Mouse (Mus musculus) heart, embryonic 14.5 days (tissue): ENCODE data around the gene Klhl2. TPM values are rescaled to one million over a fixed set of nuclear protein-coding genes. Genes with fewer than 3 reads are reported as not detected.

Experiments
- ATAC-seq: fragments of 200-750 bp; cut with Nextera tagmentation; 2 replicates; pipeline ENCODE4 v1.8.0; 2017; ENCODE audit warnings: low read depth, moderate TSS enrichment; ENCODE audit not compliant: insufficient number of reproducible peaks, insufficient read depth, low FRiP score
- H3K27ac ChIP-seq, 2 experiments: fragments of 200-500 bp in 1 of 2; fragments of 300-500 bp in 1 of 2; sonication (generic) in 1 of 2; replicated peaks in 1 of 2; 2 replicates each; pipeline ENCODE4 v1.5.1; 2012 to 2014; ENCODE audit warnings: low read depth in 2 of 2, low read length in 2 of 2, control low read depth in 1 of 2, mild to moderate bottlenecking in 1 of 2, mixed read lengths in 1 of 2; ENCODE audit not compliant: control insufficient read depth in 1 of 2, insufficient read depth in 1 of 2
- H3K27me3 ChIP-seq: fragments of 300-500 bp; sonication (generic); 2 replicates; pipeline ENCODE4 v1.6.1; 2014; ENCODE audit warnings: mild to moderate bottlenecking, low read length, control low read depth; ENCODE audit not compliant: control insufficient read depth, insufficient read depth
- H3K36me3 ChIP-seq: fragments of 300-500 bp; sonication (generic); 2 replicates; pipeline ENCODE4 v1.6.1; 2014; ENCODE audit warnings: mild to moderate bottlenecking, control low read depth, low read length, mixed read lengths; ENCODE audit not compliant: control insufficient read depth, insufficient read depth
- H3K4me1 ChIP-seq, 2 experiments: fragments of 200-500 bp in 1 of 2; fragments of 300-500 bp in 1 of 2; sonication (generic) in 1 of 2; 2 replicates each; pipeline ENCODE4 v1.6.1; 2012 to 2014; ENCODE audit warnings: low read length in 2 of 2, control low read depth in 1 of 2, mixed read lengths in 1 of 2; ENCODE audit not compliant: control insufficient read depth in 2 of 2, insufficient read depth in 2 of 2
- H3K4me2 ChIP-seq: fragments of 300-500 bp; sonication (generic); 2 replicates; pipeline ENCODE4 v1.6.1; 2014; ENCODE audit warnings: mild to moderate bottlenecking, low read length
- H3K4me3 ChIP-seq, 2 experiments: fragments of 200-500 bp in 1 of 2; fragments of 300-500 bp in 1 of 2; sonication (generic) in 1 of 2; 2 replicates each; pipeline ENCODE4 v1.5.1; 2012 to 2014; ENCODE audit warnings: low read length in 2 of 2, mild to moderate bottlenecking in 2 of 2, control low read depth in 1 of 2, low read depth in 1 of 2, moderate library complexity in 1 of 2; ENCODE audit not compliant: control insufficient read depth in 1 of 2, insufficient read depth in 1 of 2
- H3K9ac ChIP-seq: fragments of 300-500 bp; sonication (generic); 2 replicates; pipeline ENCODE4 v1.6.1; 2014; ENCODE audit warnings: mild to moderate bottlenecking, low read length
- H3K9me3 ChIP-seq: fragments of 300-500 bp; sonication (generic); 2 replicates; pipeline ENCODE4 v1.6.1; 2016; ENCODE audit warnings: low read length, control low read depth; ENCODE audit not compliant: control insufficient read depth
- whole genome bisulfite sequencing: fragments of 180-500 bp; shearing (Covaris S2); extraction: QIAGEN DNeasy Blood & Tissue Kit; methylation state at CpG from one replicate; pipeline ENCODE4 v1.1.7; 2014; 5-methylcytosine and 5-hydroxymethylcytosine counted together
- polyA plus RNA-seq: library from polyadenylated mRNA; unstranded; fragments of >200 nt; fragmentation: Nextera tagmentation; extraction: Ambion mirVana; gene quantifications from 2 replicates; pipeline ENCODE4 v1.2.1, GENCODE M21; 2014

Klhl2 gene
- polyA plus RNA-seq, 1 experiment from 2014 or later = 13.9 TPM

DNA sequence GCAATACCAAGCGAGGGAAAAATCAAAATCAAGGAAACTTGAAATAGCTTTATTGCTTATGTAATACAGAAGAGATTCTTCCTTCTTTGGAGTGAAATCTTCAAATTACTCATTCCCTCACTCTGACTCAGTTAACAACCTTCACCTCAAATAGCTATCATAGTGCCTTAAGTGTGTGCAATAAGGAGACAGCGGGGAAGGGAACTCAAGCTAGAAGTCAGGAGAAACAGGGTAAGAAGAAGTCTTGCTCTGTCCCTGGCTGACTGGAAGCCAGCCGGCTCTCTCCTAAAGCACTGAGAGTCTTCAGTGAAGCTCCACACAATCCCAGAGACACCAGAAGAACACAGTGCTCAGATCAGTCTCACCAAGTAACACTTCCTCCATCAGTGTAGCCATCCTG lies 43.3 kb downstream of the Klhl2 start:
- H3K4me3 ChIP-seq = no peak overlapping the region
- no peaks in the 10 kb centered on the region for H3K4me1 ChIP-seq
- H3K9me3 ChIP-seq = no peaks in the 10 kb centered on the region
- H3K27ac ChIP-seq = no peak overlapping the region
- no peak for ATAC-seq
- WGBS = 75% methylated on average over 3 of the region's 3 CpGs
- no peaks in the 10 kb centered on the region for H3K27me3 ChIP-seq
- peaks cover 11% of the 10 kb centered on the region; the same call in 1 of the 2 replicates for H3K36me3 ChIP-seq
- no peak overlapping the region for H3K4me2 ChIP-seq
- H3K9ac ChIP-seq = no peak overlapping the region

DNA sequence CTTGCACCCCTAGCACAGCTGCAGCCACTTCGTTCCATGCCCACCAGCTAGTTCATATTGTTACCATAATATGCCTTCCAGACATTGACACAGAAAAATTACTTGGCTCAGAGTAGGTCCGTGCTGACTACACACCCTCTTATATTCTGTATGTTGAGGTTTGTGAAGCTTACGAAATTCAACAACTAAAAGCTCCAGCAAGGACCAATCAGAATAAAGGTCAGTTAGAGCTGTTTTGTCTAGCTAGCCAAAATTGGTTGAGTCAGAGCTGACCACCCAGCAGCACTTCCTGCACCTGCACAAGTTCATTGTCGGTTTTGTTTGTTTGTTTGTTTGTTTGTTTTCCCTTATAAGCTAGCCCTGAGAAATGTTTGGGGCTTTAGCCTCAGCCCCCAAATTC lies 44.8 kb downstream of the Klhl2 start:
- Histone ChIP-seq H3K27me3 (no peaks in the 10 kb centered on the region), H3K9me3 (no peaks in the 10 kb centered on the region), H3K4me1 (no peaks in the 10 kb centered on the region), H3K36me3 (no peaks in the 10 kb centered on the region), H3K9ac (no peak overlapping the region), H3K4me3 (no peak overlapping the region), H3K4me2 (no peak overlapping the region), H3K27ac (no peak overlapping the region)
- WGBS = 82% methylated on average over 4 of the region's 4 CpGs
- no peak for ATAC-seq

DNA sequence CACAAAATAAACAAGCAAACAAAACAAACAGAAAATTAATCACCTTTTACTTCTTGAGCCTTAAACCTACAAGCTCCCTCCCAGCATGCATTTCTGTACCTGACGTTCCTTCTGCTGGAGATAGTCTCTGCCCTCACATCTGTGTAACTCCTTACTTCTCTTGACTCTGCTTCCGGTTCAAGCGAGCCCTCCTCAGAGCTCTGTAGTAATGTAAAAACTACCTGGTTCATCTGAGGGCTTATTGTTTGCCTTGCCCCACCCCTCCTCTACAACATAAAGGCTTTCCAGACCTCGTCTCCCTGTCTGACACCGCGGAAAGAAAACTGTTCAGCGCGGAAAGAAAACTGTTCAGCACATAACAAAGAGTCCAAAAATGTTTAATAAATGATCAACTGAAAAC lies 50.5 kb downstream of the Klhl2 start:
- Histone ChIP-seq H3K4me1 (no peaks in the 10 kb centered on the region), H3K9ac (no peak overlapping the region), H3K27me3 (no peaks in the 10 kb centered on the region), H3K36me3 (no peaks in the 10 kb centered on the region), H3K4me2 (no peak overlapping the region), H3K27ac (no peak overlapping the region), H3K9me3 (no peaks in the 10 kb centered on the region), H3K4me3 (no peak overlapping the region)
- 92% methylated on average over 8 of the region's 8 CpGs for WGBS
- no peak for ATAC-seq

DNA sequence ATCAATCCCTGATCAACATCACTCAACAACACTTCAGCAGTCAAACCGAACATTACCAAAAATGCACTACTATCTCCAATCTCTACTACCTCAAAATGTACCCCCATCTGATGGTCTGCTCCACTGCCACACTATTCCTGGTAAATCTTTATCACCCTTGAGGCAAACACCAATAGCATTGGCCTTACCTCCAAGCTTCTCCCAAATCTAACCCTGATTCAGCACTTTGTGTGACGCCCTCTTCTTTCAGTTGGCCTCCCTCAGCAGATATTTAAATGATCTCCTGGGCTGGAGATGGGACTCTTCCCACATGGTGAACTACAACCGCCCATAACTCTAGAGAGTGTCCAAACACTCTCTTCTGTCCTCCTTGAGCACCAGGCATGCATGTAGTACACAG lies 51.3 kb downstream of the Klhl2 start:
- Histone ChIP-seq H3K36me3 (no peaks in the 10 kb centered on the region), H3K27ac (no peak overlapping the region), H3K4me2 (no peak overlapping the region), H3K9me3 (no peaks in the 10 kb centered on the region), H3K9ac (no peak overlapping the region), H3K4me3 (no peak overlapping the region), H3K4me1 (no peaks in the 10 kb centered on the region), H3K27me3 (no peaks in the 10 kb centered on the region)
- 75% methylated on average over 3 of the region's 3 CpGs for WGBS
- ATAC-seq = no peak

DNA sequence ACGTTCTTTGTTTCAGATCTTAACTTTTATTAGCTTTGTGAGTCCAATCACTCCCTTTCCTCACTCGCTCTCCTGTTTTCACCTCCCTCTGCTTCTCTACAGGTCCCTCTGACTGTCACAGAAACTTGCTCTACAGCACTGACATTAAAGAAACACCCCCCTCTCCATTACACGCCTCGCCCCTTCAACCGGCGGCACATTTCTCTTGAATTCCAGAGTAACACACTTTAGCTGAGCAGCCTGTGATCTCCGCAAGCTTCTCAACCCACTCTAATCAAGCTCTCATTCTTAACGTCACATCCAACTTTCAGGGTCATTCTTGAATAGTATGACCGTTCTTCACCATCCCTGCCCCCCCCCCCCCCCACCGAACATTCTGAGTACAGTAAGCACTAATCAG lies 52.1 kb downstream of the Klhl2 start:
- H3K9ac ChIP-seq = no peak overlapping the region
- no peak for ATAC-seq
- H3K4me3 ChIP-seq = no peak overlapping the region
- H3K9me3 ChIP-seq = no peaks in the 10 kb centered on the region
- no peak overlapping the region for H3K4me2 ChIP-seq
- no peak overlapping the region for H3K27ac ChIP-seq
- H3K4me1 ChIP-seq = no peaks in the 10 kb centered on the region
- H3K36me3 ChIP-seq = no peaks in the 10 kb centered on the region
- WGBS = 79% methylated on average over 10 of the region's 10 CpGs
- no peaks in the 10 kb centered on the region for H3K27me3 ChIP-seq

DNA sequence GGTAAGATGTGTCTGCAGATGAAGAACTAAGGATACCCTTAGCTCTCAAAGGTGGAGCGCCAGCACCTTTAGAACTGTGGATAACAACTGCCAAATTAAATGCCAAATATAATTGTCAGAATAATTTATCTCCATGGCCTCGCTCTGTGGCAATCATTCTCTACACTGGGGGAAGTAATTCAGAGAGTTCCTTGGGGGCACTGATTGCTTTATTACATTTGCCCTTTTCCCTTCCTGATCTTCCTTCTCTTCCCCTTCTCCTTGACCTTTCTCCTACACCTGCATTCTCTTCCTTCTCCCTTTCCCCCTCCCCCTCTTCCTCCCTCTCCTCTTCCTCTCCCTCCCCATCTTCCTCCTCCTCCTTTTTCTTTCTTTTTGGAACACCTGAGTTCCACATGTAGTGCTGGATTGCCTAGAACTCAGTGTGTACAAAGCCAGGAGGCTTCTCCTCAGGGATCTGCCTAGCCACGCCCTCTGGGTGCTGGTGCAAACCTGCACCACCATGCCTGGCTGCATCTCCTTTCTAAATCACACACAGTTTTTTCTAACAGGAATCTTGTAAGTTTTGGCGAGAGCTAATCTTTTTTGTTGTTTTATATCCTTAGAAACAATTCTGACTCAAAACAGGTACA lies 58.5 kb downstream of the Klhl2 start:
- no peak overlapping the region for H3K4me2 ChIP-seq
- no peaks in the 10 kb centered on the region for H3K27me3 ChIP-seq
- no peak overlapping the region for H3K4me3 ChIP-seq
- no peak for ATAC-seq
- no peak overlapping the region for H3K9ac ChIP-seq
- H3K36me3 ChIP-seq = no peaks in the 10 kb centered on the region
- no peaks in the 10 kb centered on the region for H3K9me3 ChIP-seq
- no peaks in the 10 kb centered on the region; a peak in 1 of 4 replicates for H3K4me1 ChIP-seq
- 86% methylated on average over 4 of the region's 4 CpGs for WGBS
- no peak overlapping the region for H3K27ac ChIP-seq

DNA sequence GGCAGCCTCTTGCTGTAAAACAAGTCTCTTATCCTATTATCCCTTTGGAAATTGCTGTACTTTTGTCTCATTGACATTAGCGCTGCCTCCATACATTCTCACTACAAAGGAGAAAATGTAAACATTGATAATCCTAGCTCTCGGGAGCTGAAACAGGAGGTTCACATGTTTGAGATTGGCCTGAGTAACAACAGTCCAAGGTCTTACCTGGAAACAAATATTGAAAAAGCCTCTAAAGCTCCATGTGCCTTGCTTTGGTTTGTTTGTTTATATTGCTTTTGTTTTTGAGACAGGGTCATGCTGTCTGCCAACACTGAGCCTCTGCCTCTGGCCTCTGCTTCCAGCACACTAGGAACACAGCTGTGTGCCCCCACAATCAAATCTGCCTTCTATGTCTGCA lies 59.4 kb downstream of the Klhl2 start:
- Histone ChIP-seq H3K9ac (no peak overlapping the region), H3K4me2 (no peak overlapping the region), H3K4me1 (no peaks in the 10 kb centered on the region; a peak in 1 of 4 replicates), H3K27ac (no peak overlapping the region), H3K27me3 (no peaks in the 10 kb centered on the region), H3K36me3 (no peaks in the 10 kb centered on the region), H3K9me3 (no peaks in the 10 kb centered on the region), H3K4me3 (no peak overlapping the region)
- ATAC-seq = no peak
- 59% methylated on average over 2 of the region's 2 CpGs for WGBS

DNA sequence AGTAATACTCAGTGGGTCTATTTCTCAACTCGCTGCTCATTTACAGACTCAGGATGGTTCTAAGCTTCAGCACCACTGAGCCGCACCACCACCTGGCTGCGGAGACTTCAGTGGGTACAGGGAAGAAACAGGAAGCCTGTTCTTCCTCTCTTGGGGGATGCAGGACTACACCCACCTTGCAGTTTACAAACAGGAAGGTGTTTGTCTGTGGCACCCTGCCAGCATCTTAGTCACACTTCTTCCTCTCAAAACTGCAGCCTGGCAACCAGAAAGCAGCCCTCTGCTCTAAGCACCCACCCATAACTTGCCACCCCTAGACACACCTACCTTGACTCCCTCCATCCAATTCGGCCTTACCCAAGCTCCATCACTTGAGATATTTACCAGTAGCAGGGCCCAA lies 61.1 kb downstream of the Klhl2 start:
- Histone ChIP-seq H3K4me2 (no peak overlapping the region), H3K36me3 (no peaks in the 10 kb centered on the region), H3K27me3 (no peaks in the 10 kb centered on the region), H3K27ac (no peak overlapping the region), H3K4me1 (no peaks in the 10 kb centered on the region; a peak in 1 of 4 replicates), H3K9ac (no peak overlapping the region), H3K4me3 (no peak overlapping the region), H3K9me3 (no peaks in the 10 kb centered on the region)
- ATAC-seq = no peak
- WGBS = 84% methylated on average over 4 of the region's 4 CpGs
